Mouse (Mus musculus): ENCODE measurements at regions not wholly inside any gene's neighbourhood (a gene's known extent, or its start where the extent isn't known, plus 50 kb on each side); places are given as distances from the start of the nearest gene placed in this dataset.

- TF ChIP-seq ZC3H11A (IDR thresholded peaks at IDR 0.05; ENCODE audit: low read depth, low read length) (no peak), USF2 (IDR thresholded peaks at IDR 0.05; ENCODE audit: borderline replicate concordance in 1 of 2, insufficient read depth in 1 of 2, low read depth in 1 of 2, low read length in 2 of 2) (no peak), CTCF (IDR thresholded peaks at IDR 0.05 in 2 of 3, conservative IDR thresholded peaks at IDR 0.05 in 1 of 3; ENCODE audit: control insufficient read depth in 1 of 3, insufficient read depth in 1 of 3, low read depth in 2 of 3, low read length in 3 of 3, poor library complexity in 1 of 3, severe bottlenecking in 1 of 3) (no peak), NELFE (IDR thresholded peaks at IDR 0.05; ENCODE audit: low read depth, low read length) (no peak), RAD21 (IDR thresholded peaks at IDR 0.05; ENCODE audit: low read depth, low read length) (no peak), POLR2A (IDR thresholded peaks at IDR 0.05; ENCODE audit: control insufficient read depth in 1 of 2, insufficient read depth in 1 of 2, low read depth in 1 of 2, low read length in 2 of 2, poor library complexity in 1 of 2) (no peak), TAL1 (IDR thresholded peaks at IDR 0.05; ENCODE audit: low read length) (no peak), POLR2AphosphoS5 (IDR thresholded peaks at IDR 0.05; ENCODE audit: borderline replicate concordance, low read depth, low read length) (no peak), EP300 (IDR thresholded peaks at IDR 0.05; ENCODE audit: low read depth in 1 of 2, low read length in 2 of 2) (no peak), MAX (IDR thresholded peaks at IDR 0.05; ENCODE audit: low read length) (no peak), NRF1 (IDR thresholded peaks at IDR 0.05; ENCODE audit: insufficient read depth, low read depth, low read length, poor library complexity, severe bottlenecking) (no peak)
These were observed 248.0 kb downstream of the Gm826 start for GRCm38 (mm10) chr2:160085999-160086398.

All from MEL (cell line).